Mouse (Mus musculus): Measurements from ENCODE around the gene Klhdc1. TPM values are rescaled to one million over a fixed set of nuclear protein-coding genes. Genes with fewer than 3 reads are reported as not detected.

Klhdc1 gene
- polyA plus RNA-seq, 1 experiment from 2014 or later, result 7.7 TPM

DNA sequence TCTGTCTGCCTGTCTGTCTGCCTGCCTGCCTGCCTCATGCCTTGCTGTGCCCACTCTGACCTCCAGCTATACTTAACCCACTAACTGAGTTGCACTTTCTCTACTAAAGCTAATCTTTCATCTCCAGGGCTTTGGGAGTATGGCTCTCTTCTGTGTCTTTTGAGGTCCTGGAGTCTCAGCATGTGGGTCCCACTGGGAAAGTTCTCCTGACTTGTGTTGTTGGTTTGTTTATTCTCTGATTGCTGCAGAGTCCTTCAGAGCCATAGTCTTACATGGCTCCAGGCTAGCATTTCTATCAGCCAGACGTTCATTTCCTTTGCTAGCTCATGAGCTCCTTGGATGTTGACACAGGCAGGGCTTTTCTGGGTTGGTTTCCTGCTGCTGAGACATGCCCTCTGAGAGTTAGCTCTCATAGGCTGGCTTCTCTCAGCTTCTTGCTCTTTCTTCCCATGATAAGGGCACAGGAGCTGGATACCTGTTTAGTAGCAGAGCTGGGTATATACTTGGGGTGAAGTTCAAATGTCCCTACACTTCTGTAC, 39.0 kb downstream of the Klhdc1 start:
- Histone ChIP-seq H3K9me3 (replicated peaks) (0 out of 2 replicates have a peak, but pooled peaks cover 3% of the 10 kb centered on the region), H3K27me3 (replicated peaks) (no peaks in the 10 kb centered on the region), H3K4me2 (no peak overlapping the region; the same call in 1 of the 2 replicates), H3K9ac (no peak overlapping the region), H3K4me3 (no peak overlapping the region), H3K27ac (ENCODE audit: poor library complexity, severe bottlenecking) (peak overlapping the region; percentile 75), H3K36me3 (no peaks in the 10 kb centered on the region), H3K4me1 (replicated peaks) (peaks cover 3% of the 10 kb centered on the region)
- WGBS, result 14% methylated on average over 1 of the region's 1 CpGs
- peak; percentile 75 for ATAC-seq (ENCODE audit: insufficient number of reproducible peaks, low FRiP score)

DNA sequence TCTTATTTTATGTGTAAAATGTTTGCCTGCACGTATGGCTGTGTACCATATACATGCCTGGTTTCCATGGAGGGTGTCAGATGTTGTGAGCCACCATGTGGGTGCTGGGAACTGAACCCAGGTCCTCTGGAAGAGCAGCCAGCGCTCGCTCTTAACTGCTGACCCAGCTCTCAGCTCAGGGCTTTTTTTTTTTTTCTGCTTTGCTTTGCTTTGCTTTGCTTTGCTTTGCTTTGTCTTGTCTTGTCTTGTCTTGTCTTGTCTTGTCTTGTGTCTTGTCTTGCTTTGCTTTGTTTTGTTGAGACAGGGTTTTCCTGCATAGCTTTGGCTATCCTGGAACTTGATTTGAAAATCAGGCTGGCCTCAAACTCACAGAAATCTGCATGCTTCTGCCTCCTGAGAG, 39.9 kb downstream of the Klhdc1 start:
- ATAC-seq (ENCODE audit: insufficient number of reproducible peaks, low FRiP score), result no peak
- H3K9ac ChIP-seq, result no peak overlapping the region
- no peak overlapping the region for H3K4me2 ChIP-seq
- WGBS, result 85% methylated on average over 3 of the region's 3 CpGs
- no peaks in the 10 kb centered on the region for H3K36me3 ChIP-seq
- 0 out of 2 replicates have a peak, but pooled peaks cover 3% of the 10 kb centered on the region for H3K9me3 ChIP-seq (replicated peaks)
- H3K4me3 ChIP-seq, result no peak overlapping the region
- H3K27me3 ChIP-seq (replicated peaks), result no peaks in the 10 kb centered on the region
- no peak overlapping the region for H3K27ac ChIP-seq (ENCODE audit: poor library complexity, severe bottlenecking)
- peaks cover 3% of the 10 kb centered on the region for H3K4me1 ChIP-seq (replicated peaks)

DNA sequence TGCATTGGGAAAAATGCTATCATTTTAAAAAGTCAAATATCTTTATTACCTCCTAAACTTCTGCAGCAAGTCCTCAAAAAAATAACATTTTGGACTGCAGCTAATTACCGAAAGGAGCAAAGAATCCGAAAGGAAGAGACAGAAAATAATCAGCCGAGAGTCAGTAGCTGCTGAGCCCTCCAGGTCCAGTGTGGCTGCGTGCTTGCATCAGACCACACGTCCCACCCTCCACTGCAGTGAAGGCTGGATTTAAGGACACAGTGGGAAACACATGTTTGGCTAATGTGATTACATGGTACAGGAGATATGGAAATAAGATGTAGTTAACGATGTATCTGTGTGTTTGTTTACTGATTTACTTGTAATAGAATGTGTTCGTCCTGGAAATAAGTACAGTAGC, 42.2 kb downstream of the Klhdc1 start:
- Histone ChIP-seq H3K36me3 (no peaks in the 10 kb centered on the region), H3K9me3 (replicated peaks) (0 out of 2 replicates have a peak, but pooled peaks cover 3% of the 10 kb centered on the region), H3K9ac (no peak overlapping the region), H3K4me1 (replicated peaks) (peaks cover 3% of the 10 kb centered on the region), H3K27me3 (replicated peaks) (no peaks in the 10 kb centered on the region), H3K27ac (ENCODE audit: poor library complexity, severe bottlenecking) (no peak overlapping the region), H3K4me3 (no peak overlapping the region), H3K4me2 (no peak overlapping the region)
- no peak for ATAC-seq (ENCODE audit: insufficient number of reproducible peaks, low FRiP score)
- WGBS, result 85% methylated on average over 7 of the region's 7 CpGs

DNA sequence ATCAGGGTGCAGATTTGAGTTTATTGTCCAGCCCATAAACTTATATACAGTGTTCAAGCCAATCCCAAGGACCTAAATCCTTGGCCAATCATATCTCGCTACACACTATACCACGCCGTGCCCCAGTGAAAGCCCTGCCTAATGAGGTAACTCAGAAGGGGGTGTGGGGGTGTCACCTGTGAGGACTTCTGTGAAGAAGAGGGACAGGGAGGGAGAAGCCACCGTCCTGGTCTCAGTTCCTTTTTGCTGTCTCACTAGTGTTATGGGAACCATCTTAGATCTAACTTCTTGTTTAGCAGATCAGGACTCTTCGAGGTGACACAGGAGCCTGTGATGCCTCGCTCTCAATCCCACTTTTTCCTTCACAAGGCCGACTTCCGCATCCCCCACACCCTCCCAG, 46.6 kb downstream of the Klhdc1 start:
- Histone ChIP-seq H3K9ac (no peak overlapping the region), H3K4me2 (no peak overlapping the region), H3K36me3 (no peaks in the 10 kb centered on the region), H3K4me1 (replicated peaks) (no peaks in the 10 kb centered on the region), H3K4me3 (no peak overlapping the region), H3K27ac (ENCODE audit: poor library complexity, severe bottlenecking) (no peak overlapping the region), H3K9me3 (replicated peaks) (no peaks in the 10 kb centered on the region), H3K27me3 (replicated peaks) (no peaks in the 10 kb centered on the region)
- ATAC-seq (ENCODE audit: insufficient number of reproducible peaks, low FRiP score), result no peak
- WGBS, result 88% methylated on average over 8 of the region's 8 CpGs

DNA sequence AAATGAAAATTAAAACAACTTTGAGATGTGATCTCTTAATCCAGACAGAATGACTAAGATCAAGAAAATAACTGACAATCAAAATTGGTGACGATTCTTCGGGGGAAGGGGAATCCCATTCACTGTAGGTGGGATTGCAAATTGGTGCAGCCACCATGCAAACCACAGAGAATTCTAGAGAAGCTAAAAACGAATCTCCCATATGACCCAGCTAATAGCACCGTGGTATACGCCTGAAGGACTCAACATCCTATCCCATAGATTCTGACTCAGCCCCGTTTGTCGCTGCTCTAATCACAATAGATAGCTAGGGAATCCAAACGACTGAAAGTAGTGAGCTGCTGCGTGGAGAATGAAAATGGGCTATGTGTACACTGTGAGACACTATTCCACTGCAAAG, 47.7 kb downstream of the Klhdc1 start:
- no peak overlapping the region for H3K27ac ChIP-seq (ENCODE audit: poor library complexity, severe bottlenecking)

DNA sequence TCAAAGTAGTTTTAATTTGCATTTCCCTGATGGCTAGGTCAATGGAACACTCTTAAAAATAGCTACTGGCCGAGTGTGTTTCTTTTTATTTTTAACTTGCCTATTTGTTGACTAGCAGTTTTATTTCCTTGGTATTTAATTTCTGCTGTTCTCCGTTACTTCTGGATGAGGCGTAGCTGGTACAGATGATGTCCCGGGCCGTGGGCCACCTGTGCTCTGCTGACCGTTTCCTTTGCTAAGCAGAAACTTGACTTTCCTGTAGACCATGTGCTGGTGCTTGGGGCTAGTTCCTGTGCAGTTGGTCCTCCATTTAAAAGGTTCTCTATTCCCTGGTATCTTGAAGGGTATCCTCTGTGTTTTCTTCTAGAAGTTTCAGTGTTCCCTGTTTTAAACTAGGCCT, 51.4 kb downstream of the Klhdc1 start:
- no peaks in the 10 kb centered on the region for H3K9me3 ChIP-seq (replicated peaks)
- no peak overlapping the region for H3K27ac ChIP-seq (ENCODE audit: poor library complexity, severe bottlenecking)
- 82% methylated on average over 6 of the region's 6 CpGs for WGBS
- H3K4me2 ChIP-seq, result no peak overlapping the region
- H3K9ac ChIP-seq, result no peak overlapping the region
- H3K27me3 ChIP-seq (replicated peaks), result no peaks in the 10 kb centered on the region
- H3K4me1 ChIP-seq (replicated peaks), result no peaks in the 10 kb centered on the region
- ATAC-seq (ENCODE audit: insufficient number of reproducible peaks, low FRiP score), result no peak
- H3K36me3 ChIP-seq, result no peaks in the 10 kb centered on the region
- H3K4me3 ChIP-seq, result no peak overlapping the region

More for the DNA sequence above, 47.7 kb downstream of the Klhdc1 start:
- H3K9ac ChIP-seq, result no peak overlapping the region
- H3K4me1 ChIP-seq (replicated peaks), result no peaks in the 10 kb centered on the region
- WGBS, result 56% methylated on average over 9 of the region's 9 CpGs
- H3K36me3 ChIP-seq, result no peaks in the 10 kb centered on the region
- no peaks in the 10 kb centered on the region for H3K27me3 ChIP-seq (replicated peaks)
- no peak for ATAC-seq (ENCODE audit: insufficient number of reproducible peaks, low FRiP score)
- H3K4me3 ChIP-seq, result no peak overlapping the region
- H3K9me3 ChIP-seq (replicated peaks), result no peaks in the 10 kb centered on the region
- H3K4me2 ChIP-seq, result no peak overlapping the region

DNA sequence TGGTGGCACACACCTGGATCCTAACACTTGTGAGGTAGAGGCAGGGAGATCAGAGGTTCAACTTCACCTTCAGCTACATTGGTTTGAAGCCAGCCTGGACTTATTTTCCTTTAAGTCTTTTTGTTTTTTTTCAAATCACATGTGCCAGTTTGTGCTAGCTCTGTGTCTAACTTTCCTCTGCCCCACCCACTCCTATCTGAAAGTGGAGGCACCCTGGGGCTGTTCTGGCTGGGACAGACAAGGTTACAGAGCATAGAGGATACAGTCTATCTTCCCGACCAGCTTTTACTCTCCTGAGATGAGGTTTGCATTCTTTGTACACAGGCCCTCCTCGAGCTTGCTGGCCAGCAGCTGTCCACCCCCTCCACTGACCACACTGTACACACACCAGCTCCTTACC, 52.8 kb downstream of the Klhdc1 start:
- Histone ChIP-seq H3K9me3 (replicated peaks) (no peaks in the 10 kb centered on the region), H3K4me2 (no peak overlapping the region), H3K4me1 (replicated peaks) (peaks cover 12% of the 10 kb centered on the region), H3K36me3 (no peaks in the 10 kb centered on the region), H3K9ac (no peak overlapping the region), H3K27me3 (replicated peaks) (no peaks in the 10 kb centered on the region), H3K4me3 (no peak overlapping the region), H3K27ac (ENCODE audit: poor library complexity, severe bottlenecking) (peak overlapping the region; percentile 52)
- peak; percentile 78 for ATAC-seq (ENCODE audit: insufficient number of reproducible peaks, low FRiP score)
- WGBS, result 47% methylated on average over 2 of the region's 2 CpGs

DNA sequence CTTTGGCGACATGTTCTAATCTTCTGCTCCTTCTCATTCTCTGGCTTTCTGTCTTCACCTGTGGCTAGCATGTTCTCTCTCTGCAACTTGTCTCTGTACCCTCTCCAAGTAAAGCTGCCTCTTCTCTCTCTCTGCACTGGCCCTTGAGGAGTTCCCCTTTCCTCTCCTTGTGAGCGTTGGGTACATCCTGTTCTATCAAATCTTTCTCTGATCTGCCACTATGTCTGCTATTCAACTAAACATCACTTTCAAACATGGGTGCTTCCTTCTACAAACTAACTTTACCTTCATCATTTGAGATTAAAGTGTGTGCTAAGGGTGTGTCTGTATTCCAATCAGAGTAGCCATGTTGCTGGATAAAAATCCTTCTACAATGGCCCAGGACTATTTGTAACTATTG, 54.0 kb downstream of the Klhdc1 start:
- Histone ChIP-seq H3K36me3 (no peaks in the 10 kb centered on the region), H3K27ac (ENCODE audit: poor library complexity, severe bottlenecking) (no peak overlapping the region), H3K27me3 (replicated peaks) (no peaks in the 10 kb centered on the region), H3K4me1 (replicated peaks) (peaks cover 23% of the 10 kb centered on the region), H3K4me2 (no peak overlapping the region), H3K9ac (no peak overlapping the region), H3K9me3 (replicated peaks) (no peaks in the 10 kb centered on the region), H3K4me3 (no peak overlapping the region)
- ATAC-seq (ENCODE audit: insufficient number of reproducible peaks, low FRiP score), result no peak
- 88% methylated on average over 2 of the region's 2 CpGs for WGBS

DNA sequence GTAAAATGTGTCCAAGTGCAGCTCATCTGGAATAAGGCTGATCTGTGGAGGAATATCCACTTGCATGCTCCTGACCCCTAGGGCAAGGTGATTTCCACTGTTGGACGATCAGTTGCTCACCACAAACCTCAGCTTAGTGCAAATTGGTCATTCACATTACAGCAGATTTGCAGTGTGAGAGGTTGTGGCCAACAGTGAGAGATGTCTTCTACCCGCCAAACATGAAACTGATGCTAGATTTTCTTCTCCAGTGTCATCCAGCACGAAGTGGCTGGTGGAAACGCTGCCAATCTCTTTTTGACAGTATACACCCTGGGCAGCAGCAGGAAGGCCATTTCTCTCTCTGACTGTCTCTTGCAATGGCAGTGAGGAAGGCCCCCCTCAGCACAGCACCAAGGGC, 54.7 kb downstream of the Klhdc1 start:
- Histone ChIP-seq H3K9ac (no peak overlapping the region), H3K4me2 (peak overlapping the region; percentile 80), H3K9me3 (replicated peaks) (no peaks in the 10 kb centered on the region), H3K4me1 (replicated peaks) (peaks cover 23% of the 10 kb centered on the region), H3K36me3 (peaks cover 6% of the 10 kb centered on the region; the same call in 1 of the 2 replicates), H3K27me3 (replicated peaks) (no peaks in the 10 kb centered on the region), H3K4me3 (peak overlapping the region; percentile 86; the same call in 1 of the 2 replicates), H3K27ac (ENCODE audit: poor library complexity, severe bottlenecking) (no peak overlapping the region)
- no peak for ATAC-seq (ENCODE audit: insufficient number of reproducible peaks, low FRiP score)
- 86% methylated on average over 4 of the region's 4 CpGs for WGBS

DNA sequence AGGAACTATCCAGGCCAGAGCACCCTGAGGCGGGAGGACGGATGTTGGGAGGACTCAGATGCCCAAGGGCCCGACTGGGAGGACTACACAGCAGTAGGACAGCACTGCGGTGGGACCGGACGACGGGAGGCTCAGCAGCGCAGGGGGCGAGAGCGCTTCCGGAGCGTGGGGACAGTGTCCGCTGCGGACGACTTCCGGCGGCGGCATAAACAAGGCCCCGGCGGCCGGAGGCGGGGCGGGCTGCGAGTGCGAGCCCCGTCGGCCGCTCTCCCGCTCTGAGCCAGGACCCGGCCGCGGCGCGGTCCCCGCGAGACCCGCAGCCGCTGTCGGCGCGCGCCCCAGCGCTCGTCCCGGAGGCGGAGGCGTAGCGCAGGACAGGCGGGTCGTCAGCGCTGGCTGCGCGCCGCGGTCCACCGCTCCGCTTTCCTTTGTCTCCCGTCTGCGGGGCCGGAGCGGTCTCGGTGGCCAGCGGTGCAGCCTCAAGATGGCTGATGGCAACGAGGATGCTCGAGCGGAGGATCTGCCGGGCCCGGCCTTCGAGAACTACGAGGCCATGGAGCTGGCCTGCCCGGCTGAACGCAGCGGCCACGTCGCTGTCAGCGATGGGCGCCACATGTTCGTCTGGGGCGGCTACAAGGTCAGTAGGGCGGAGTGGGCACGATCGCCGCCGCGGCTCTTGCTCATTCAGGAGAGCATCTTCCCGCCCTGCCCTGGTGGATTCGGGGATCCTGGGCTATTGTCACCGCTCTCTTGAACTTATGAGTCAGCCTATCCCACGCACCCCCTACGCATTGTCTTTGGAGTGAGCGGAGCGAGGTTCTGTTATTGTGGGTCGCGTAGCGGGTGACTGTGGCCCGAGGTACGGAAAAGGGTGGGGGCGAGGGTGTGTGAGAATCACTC, 55.8 kb downstream of the Klhdc1 start, which contains the start of gene Klhdc2:
Gene Klhdc2, plus strand, starts transcription at position 171 of the 900 bp plus-strand sequence.
- H3K27me3 ChIP-seq (replicated peaks), result no peaks in the 10 kb centered on the region
- H3K4me1 ChIP-seq (replicated peaks), result peaks cover 23% of the 10 kb centered on the region
- under 1% methylated on average over 98 of the region's 98 CpGs for WGBS
- peak within 1 kb of the TSS; percentile 80 for H3K4me2 ChIP-seq
- H3K9me3 ChIP-seq (replicated peaks), result no peaks in the 10 kb centered on the region
- peak within 1 kb of the TSS; percentile 95 for H3K9ac ChIP-seq
- H3K36me3 ChIP-seq, result peaks cover 15% of the 10 kb centered on the region
- ATAC-seq (ENCODE audit: insufficient number of reproducible peaks, low FRiP score), result peak; percentile 88
- peak within 1 kb of the TSS; percentile 86 for H3K4me3 ChIP-seq
- H3K27ac ChIP-seq (ENCODE audit: poor library complexity, severe bottlenecking), result peak within 1 kb of the TSS; percentile 94

DNA sequence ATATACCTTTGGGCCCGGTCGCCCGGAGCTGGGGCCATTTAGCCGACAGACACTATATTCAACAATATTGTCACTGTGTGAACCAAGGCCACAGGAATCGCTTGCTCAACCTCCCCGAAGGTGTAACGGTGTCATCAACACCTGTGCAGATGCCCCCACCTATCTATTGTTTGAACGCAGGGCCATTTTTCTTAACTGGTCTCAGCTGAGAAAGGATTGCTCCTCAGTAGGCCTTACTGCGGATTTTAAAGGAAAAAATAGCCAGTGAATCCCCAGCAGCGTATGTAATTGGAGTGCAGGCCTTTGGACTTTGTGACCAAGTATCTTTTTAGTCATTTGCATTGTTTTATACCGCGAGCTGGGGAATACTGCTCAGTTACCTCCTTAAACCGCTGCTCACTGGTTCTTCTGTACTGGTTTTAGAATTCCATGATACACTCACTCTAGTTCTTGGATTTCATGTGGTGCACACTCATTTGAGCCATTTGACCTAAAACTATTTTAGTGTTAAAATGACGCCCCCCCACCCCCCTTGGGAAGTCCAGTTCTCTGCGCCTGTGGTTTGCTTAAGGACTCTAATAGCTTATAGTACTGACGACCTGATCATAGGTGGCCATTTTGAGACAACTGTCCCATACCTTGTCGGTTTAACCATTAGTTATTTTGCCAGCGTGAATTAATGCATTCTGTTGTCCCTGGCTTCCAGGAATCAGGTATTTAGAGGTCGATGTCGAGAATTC, 56.6 kb downstream of the Klhdc1 start:
- 18% methylated on average over 20 of the region's 20 CpGs for WGBS
- H3K4me2 ChIP-seq, result peak overlapping the region; percentile 80
- peak overlapping the region; percentile 86 for H3K4me3 ChIP-seq
- peak overlapping the region; percentile 94 for H3K27ac ChIP-seq (ENCODE audit: poor library complexity, severe bottlenecking)
- no peaks in the 10 kb centered on the region for H3K9me3 ChIP-seq (replicated peaks)
- H3K36me3 ChIP-seq, result peaks cover 23% of the 10 kb centered on the region
- H3K27me3 ChIP-seq (replicated peaks), result no peaks in the 10 kb centered on the region
- no peak for ATAC-seq (ENCODE audit: insufficient number of reproducible peaks, low FRiP score)
- peaks cover 23% of the 10 kb centered on the region for H3K4me1 ChIP-seq (replicated peaks)
- peak overlapping the region; percentile 95 for H3K9ac ChIP-seq
